Mouse (Mus musculus): ENCODE data around the gene Hepacam. TPM values are rescaled to one million over a fixed set of nuclear protein-coding genes. Genes with fewer than 3 reads are reported as not detected.

Hepacam gene
- total RNA-seq, 2 experiments from 2014 or later: 58.0 to 61.6 TPM

DNA sequence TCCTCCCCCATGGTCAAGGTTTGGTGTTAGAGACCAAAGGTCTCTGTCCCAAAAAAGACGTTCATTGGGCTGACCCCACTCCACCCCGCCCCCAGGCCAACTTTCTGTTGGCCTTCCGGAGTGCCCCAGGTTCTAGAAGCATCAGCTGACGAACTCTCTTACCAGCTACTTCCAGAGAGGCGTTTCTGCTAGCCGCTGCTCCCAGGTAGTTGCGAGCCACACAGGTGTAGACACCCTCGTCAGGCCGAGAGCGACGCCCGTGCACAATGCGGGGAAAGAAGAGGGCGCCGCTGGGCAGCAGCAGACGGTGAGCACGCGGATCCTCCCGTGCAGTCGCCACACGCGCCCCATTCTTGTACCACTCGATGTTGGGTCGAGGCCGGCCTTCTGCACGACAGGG lies 62.2 kb downstream of the Hepacam start:
- intact Hi-C loops (cut with DNase I): no loop called here
- DNase-seq (ENCODE audit: low spot score in 2 of 2): no peak

DNA sequence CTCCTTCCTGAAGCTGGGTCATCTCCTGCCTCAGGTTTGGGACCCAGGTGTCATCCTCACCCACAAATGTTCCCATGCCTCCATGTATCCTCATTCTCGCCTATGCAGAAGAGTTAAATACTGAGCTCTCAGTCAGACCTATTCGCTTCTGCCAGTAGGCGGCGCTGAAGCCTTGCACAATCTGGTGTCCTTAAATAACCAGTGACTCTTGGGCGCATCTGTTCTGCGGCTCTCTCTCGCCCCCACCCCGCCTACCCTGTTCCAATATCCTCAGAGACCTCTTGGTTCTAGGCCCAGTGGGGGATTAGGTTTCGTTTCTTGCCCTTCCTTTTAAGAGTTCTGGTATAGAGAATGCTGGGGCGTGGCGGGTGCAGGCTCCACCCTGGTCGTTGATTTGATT lies 63.4 kb downstream of the Hepacam start:
- peak; percentile 97 to 98 for DNase-seq (ENCODE audit: low spot score in 2 of 2)
- intact Hi-C loops (cut with DNase I): loop anchor here (2.0 to 10.0 kb wide), 3 partner anchors 114 to 504 kb away; no protein-coding TSS in a partner anchor

DNA sequence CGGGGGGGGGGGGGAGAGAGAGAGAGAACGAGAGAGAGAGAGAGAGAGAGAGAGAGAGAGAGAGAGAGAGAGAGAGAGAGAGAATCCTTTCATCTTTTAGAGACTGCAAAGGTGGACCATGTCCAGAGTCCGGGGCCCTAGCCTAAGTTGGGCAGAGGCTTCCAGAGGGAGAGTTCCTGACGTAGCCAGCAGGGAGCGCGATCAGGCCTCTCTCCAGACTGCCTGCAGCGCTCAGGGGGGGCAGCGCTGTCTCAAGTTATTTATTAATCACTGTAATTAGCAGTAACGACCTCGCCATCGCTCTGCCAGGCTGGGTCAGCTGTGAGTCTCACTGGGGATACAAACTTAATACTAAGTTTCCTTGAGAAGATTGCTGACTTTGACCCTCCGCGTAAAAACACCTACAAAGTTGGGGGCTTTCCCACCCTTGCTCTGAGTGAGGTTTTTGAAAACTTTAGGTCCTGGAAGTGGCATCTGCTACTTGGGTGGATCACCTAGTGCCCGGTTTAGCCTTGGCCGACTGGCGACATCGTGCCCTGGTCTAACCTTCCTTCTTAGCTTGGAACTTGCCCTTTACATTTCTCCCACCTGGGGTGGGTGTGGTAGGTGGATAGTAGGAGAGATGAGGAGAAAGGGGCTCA lies 65.0 kb downstream of the Hepacam start:
- DNase-seq (ENCODE audit: low spot score in 2 of 2): peak; percentile 51 to 64
- intact Hi-C loops (cut with DNase I): loop anchor here (5.0 to 10.0 kb wide), 2 partner anchors 190 to 503 kb away; no protein-coding TSS in a partner anchor

DNA sequence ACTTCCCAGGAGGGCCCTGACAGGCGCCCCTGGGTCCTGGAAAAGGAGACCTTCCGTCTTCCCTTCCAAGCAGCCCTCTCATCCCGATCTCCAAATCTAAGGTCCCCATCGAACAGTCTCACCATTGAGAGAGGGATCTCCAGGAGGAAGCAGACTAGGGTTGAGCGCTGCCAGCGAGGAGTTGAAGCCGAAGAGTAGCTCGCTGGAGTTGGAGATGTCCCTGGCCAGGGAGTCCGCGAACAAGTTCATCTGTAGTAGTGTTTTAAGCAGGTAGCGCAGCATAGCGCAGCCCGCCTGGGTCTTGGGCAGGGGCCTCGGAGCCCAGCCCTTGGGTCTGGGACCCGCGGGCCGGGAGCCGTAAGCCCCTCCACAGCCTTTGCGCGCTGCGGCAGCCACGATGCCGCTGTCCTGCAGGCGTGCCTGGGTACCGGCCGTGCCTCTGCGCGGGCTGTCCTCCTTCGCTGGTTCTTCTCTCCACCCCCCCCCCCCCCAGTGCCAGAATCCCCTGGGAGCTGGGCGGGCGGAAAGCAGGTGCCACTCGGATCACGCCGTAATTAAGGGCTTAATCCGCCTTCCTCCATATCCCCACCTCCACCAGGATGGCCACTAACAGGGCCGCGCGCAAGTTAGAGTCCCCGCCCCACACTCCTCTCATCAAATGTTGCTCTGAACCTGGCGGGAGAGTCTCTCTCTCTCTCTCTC lies 65.7 kb downstream of the Hepacam start, which contains the start of gene Robo3:
Gene Robo3 (minus strand): TSS at position 527 of the 702 bp plus-strand sequence.
- intact Hi-C loops (cut with DNase I): loop anchor here (5.0 to 10.0 kb wide), 2 partner anchors 189 to 502 kb away; no protein-coding TSS in a partner anchor
- DNase-seq (ENCODE audit: low spot score in 2 of 2): no peak

DNA sequence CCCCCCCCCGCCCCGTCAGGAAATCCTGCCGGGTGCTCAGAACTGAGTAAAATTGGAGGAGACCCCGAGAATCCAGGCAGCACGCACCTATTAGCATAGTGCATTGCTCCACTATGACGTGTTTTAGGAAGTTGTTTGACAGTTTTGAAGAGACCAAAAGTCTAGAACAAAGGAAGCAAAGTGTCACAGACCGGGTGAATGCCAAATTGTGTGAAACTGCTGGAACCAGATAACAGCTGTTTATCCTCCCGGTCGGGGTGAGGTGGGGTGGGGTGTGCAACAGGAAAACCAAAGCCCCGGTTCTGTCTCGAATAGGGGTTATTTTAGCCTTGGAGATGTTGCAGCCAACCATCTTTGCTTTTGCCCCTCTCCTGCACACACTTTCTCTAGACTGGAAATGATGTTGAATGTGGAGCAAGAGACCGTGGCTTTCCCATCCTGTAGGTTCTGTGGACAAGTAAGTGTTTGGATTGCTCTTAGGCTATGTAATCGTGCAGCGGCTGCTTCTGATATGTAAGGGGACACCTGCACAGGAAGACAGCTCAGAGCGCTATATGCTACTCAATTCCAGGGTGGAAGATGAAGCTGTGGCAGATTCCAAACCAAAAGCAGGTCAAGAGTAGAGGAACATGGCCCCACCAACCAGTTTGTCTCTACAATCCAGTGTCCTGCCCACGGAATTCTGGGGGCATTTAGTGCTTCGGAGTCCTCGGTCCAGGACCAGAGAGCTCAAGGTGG lies 66.8 kb downstream of the Hepacam start:
- DNase-seq (ENCODE audit: low spot score in 2 of 2): no peak
- intact Hi-C loops (cut with DNase I): loop anchor here (5.0 to 10.0 kb wide), 2 partner anchors 188 to 501 kb away; no protein-coding TSS in a partner anchor

DNA sequence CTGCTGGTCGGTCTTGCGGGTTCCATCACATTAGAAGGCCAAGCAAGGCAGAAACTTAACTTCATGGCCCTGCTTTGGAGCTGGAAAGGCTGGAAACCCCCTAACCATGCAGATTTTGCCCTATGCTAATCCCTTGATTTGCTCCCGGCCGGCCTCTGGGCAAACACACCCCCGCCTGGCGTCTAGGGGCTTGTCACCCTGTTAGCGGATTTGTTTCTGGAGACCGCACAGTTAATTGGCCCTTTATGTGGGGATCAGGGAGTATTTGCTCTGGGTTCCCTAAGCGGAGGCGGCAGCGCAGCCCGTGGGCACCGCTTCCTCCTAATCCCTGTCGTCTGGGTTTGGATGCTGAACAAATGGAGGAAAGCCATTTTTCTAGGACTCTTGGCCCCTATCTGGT lies 67.8 kb downstream of the Hepacam start:
- DNase-seq (ENCODE audit: low spot score in 2 of 2): no peak
- intact Hi-C loops (cut with DNase I): loop anchor here (5.0 to 10.0 kb wide), 2 partner anchors 187 to 500 kb away; no protein-coding TSS in a partner anchor

DNA sequence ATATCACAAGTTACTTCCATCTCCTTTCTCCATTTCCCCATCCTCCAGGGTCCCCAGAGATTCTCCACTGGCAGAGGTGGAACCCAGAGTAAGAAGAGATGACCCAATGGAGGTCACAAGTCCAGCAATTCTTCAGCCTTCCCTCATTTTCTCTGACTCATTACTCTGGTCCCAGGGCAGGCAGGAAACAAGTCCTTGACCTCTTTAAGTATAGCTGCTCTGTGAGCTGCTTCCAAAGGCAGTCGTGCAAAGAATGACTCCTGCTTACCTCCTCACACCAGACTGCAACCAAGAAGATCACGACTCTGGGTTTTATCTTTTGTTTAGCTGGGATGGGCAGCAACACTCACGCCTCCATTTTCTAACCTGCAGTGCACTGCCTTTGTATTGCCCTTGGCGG lies 68.5 kb downstream of the Hepacam start:
- intact Hi-C loops (cut with DNase I): loop anchor here (10.0 kb wide), 1 partner anchor 499 kb away; no protein-coding TSS in a partner anchor
- DNase-seq (ENCODE audit: low spot score in 2 of 2): no peak

Other genes with a start within 250 kb of the Hepacam start
- 10 to 100 TPM; 77.8 to 78.8 TPM for gene Pknox2, start 219.9 kb upstream of the Hepacam start, total RNA-seq (2021)
- 10 to 100 TPM; 10.1 to 11.8 TPM for gene Tmem218, start 159.1 kb upstream of the Hepacam start, total RNA-seq (2021)
- gene Slc37a2, start 111.6 kb upstream of the Hepacam start, total RNA-seq (2021): 1 to 10 TPM; 1.7 to 1.8 TPM
- gene Ccdc15, start 18.9 kb upstream of the Hepacam start, total RNA-seq (2021): 1 to 10 TPM; 2.0 TPM
- 10 to 100 TPM in 1 of 2 experiments, 1 to 10 TPM in 1; 7.1 to 10.0 TPM for gene Robo4, start 34.5 kb downstream of the Hepacam start, total RNA-seq (2021)
- 10 to 100 TPM; 45.1 to 58.9 TPM for gene Robo3, start 65.9 kb downstream of the Hepacam start, total RNA-seq (2021)
- gene Msantd2, start 122.0 kb downstream of the Hepacam start, total RNA-seq (2021): 10 to 100 TPM; 19.2 to 28.3 TPM
- 10 to 100 TPM; 28.8 to 34.2 TPM for gene Esam, start 160.7 kb downstream of the Hepacam start, total RNA-seq (2021)
- gene Vsig2, start 171.9 kb downstream of the Hepacam start, total RNA-seq (2021): 1 to 10 TPM; 2.8 TPM
- 1,000 to 10,000 TPM; 2,700 to 3,013 TPM for gene Nrgn, start 185.6 kb downstream of the Hepacam start, total RNA-seq (2021)
- 10 to 100 TPM; 14.4 to 19.2 TPM for gene Siae, start 188.3 kb downstream of the Hepacam start, total RNA-seq (2021)
- 1 to 10 TPM; 1.3 TPM for gene Spa17, start 246.4 kb downstream of the Hepacam start, total RNA-seq (2021)

Data from left cerebral cortex, postnatal 14 days (tissue).